Mouse (Mus musculus) left cerebral cortex, postnatal 4 days (tissue): ENCODE measurements around the gene Wdr43. TPM values are rescaled to one million over a fixed set of nuclear protein-coding genes. Genes with fewer than 3 reads are reported as not detected.
A peak's percentile ranks its signal among the peaks of the same experiment; 100 is the strongest.

ENCODE experiments used
- DNase-seq: peaks from one replicate; pipeline ENCODE4 v3.0.0-alpha.2; 2022
- intact Hi-C: fragments of 180-260 bp; cut with DNase I; formaldehyde crosslinking; loops from one replicate; pipeline ENCODE4 v1.15.1; 2025
- total RNA-seq, 2 experiments: library from RNA; stranded (reverse); gene quantifications; 2 replicates each; pipeline ENCODE4 v1.2.3; 2021

Wdr43 gene
- total RNA-seq, 2 experiments from 2014 or later, result 50.1 to 53.6 TPM

DNA sequence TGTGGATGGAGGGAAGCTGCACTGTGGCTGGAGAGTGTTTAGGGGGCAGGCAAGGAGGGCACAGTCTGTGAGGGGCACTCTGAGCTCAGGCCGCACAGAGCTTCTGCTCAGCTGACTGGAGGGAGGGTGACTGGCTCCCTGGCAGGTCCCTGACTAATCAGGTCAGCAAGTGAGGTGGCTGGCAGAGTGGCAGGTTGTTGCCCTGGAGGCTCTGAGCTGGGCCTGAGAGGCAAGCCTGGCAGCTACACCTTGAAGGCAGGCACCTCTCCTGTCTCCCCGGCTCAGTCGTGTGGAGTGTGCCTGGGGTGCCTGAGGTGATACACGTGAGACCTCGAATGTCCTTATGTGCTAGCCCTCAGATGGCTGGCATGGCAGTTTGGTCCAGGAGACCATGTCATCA lies 80.7 kb downstream of the Wdr43 start:
- no peak for DNase-seq
- intact Hi-C loops, result no loop called here

GRCm38 (mm10) chr17:71697896-71698618 lies 82.4 kb downstream of the Wdr43 start:
- peak; percentile 50 for DNase-seq
- intact Hi-C loops, result no loop called here

DNA sequence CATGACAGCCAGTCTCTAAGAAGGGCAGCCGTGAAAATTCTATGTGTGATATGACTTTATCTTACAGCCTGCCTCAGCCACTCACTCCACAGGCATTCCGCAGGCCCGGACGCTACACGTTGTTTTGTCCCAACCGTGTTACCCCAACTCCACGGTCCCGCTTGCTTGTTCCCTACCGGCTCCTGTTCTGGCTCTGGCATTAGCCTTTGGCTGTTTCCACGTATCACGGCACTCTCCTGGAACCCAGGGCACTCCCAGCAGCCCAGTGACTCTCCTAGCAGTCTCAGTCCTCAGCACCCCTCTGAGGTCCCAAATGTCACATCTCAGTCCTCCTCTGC lies 82.9 kb downstream of the Wdr43 start:
- no peak for DNase-seq
- intact Hi-C loops, result no loop called here

- intact Hi-C loops, result no loop called here
- DNase-seq, result no peak
These were observed 89.4 kb downstream of the Wdr43 start for GRCm38 (mm10) chr17:71705113-71705512.

- intact Hi-C loops, result no loop called here
- no peak for DNase-seq
These were observed 90.1 kb downstream of the Wdr43 start for GRCm38 (mm10) chr17:71705550-71706480.

- intact Hi-C loops, result no loop called here
- DNase-seq, result no peak
These were observed 92.0 kb downstream of the Wdr43 start for GRCm38 (mm10) chr17:71707715-71708114.

Other genes with a start within 250 kb of the Wdr43 start
- gene Gm4707, start 156.0 kb upstream of the Wdr43 start, total RNA-seq, result 1 to 10 TPM; 2.1 to 5.8 TPM
- 10 to 100 TPM; 50.3 to 59.2 TPM for gene Smchd1, start 140.6 kb upstream of the Wdr43 start, total RNA-seq
- gene Ndc80, start 89.0 kb upstream of the Wdr43 start, total RNA-seq, result 1 to 10 TPM; 3.5 to 3.8 TPM
- 1 to 10 TPM; 2.4 to 2.9 TPM for gene Spdya, start 63.8 kb upstream of the Wdr43 start, total RNA-seq
- 1 to 10 TPM in 1 of 2 experiments, under 1 TPM in 1; 0.86 to 1.8 TPM for gene Togaram2, start 57.4 kb downstream of the Wdr43 start, total RNA-seq
- gene Pcare, start 137.0 kb downstream of the Wdr43 start, total RNA-seq, result under 1 TPM; 0.08 to 0.12 TPM
- 10 to 100 TPM; 33.2 to 36.7 TPM for gene Clip4, start 152.6 kb downstream of the Wdr43 start, total RNA-seq